Mouse (Mus musculus): ENCODE results near the gene Tlcd2. TPM values are rescaled to one million over a fixed set of nuclear protein-coding genes. Genes with fewer than 3 reads are reported as not detected.
"Not testable (repeated sequence)": the region's sequence is repeated elsewhere in the genome, so short reads cannot be mapped to it uniquely, and the experiment has no call there.

Gene Tlcd2
- polyA plus RNA-seq, 1 experiment from 2014 or later, result 4.9 TPM

DNA sequence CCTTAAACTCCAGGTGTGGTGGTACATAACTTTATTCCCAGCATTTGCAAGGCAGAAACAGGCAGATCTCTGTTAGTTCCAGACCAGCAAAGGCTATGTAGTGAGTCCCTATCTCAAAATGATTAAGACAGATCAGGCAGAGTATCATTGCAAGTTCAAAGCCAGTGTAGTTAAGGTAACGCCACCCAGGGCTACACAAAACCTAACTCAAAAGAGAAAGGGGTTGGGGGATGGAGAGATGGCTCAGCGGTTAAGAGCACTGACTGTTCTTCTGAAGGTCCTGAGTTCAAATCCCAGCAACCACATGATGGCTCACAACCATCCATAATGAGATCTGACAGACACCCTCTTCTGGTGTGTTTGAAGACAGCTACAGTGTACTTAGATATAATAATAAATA lies 5.5 kb upstream of the Tlcd2 start:
- Histone ChIP-seq H3K79me2 (ENCODE audit: inconsistent target) (peaks cover 35% of the 10 kb centered on the region), H3K36me3 (ENCODE audit: inconsistent target) (peaks cover 17% of the 10 kb centered on the region; the same call in 1 of the 2 replicates), H3K27ac (peak overlapping the region; percentile 91)
- H3K4me3 ChIP-seq (ENCODE audit: inconsistent target), result not testable (repeated sequence)
- WGBS (ENCODE audit: missing documents), result 100% methylated on average over 2 of the region's 2 CpGs

DNA sequence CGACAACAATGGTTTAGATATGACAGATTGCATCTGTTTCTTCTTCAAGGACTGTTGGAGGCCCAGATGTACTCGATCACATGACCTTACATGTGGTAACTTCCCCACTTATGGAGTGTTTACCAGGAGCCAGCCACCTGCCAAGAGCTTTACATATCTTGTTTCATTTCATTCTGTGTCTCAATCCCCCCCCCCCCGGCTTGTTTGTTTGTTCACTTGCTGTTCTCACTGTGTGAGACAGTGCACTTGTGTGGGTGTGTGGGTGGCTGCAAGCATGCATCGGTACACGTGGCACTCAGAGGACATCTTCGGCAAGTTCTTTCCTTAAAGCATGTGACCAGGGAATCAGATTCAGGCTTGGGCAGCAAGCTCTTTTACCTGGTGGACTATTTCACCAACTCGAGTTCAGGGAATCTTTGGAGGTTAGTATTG lies 5.1 kb upstream of the Tlcd2 start:
- WGBS (ENCODE audit: missing documents), result 82% methylated on average over 7 of the region's 7 CpGs
- Histone ChIP-seq H3K4me3 (ENCODE audit: inconsistent target) (no peak overlapping the region), H3K79me2 (ENCODE audit: inconsistent target) (peaks cover 31% of the 10 kb centered on the region), H3K27ac (no peak overlapping the region), H3K36me3 (ENCODE audit: inconsistent target) (peaks cover 17% of the 10 kb centered on the region; the same call in 1 of the 2 replicates)

GRCm38 (mm10) chr11:75458169-75458568 lies 3.3 kb upstream of the Tlcd2 start:
- Histone ChIP-seq H3K36me3 (ENCODE audit: inconsistent target) (peaks cover under 1% of the 10 kb centered on the region; the same call in 1 of the 2 replicates), H3K27ac (peak overlapping the region; percentile 100), H3K79me2 (ENCODE audit: inconsistent target) (peaks cover 31% of the 10 kb centered on the region), H3K4me3 (ENCODE audit: inconsistent target) (no peak overlapping the region)
- WGBS (ENCODE audit: missing documents), result 41% methylated on average over 3 of the region's 3 CpGs

DNA sequence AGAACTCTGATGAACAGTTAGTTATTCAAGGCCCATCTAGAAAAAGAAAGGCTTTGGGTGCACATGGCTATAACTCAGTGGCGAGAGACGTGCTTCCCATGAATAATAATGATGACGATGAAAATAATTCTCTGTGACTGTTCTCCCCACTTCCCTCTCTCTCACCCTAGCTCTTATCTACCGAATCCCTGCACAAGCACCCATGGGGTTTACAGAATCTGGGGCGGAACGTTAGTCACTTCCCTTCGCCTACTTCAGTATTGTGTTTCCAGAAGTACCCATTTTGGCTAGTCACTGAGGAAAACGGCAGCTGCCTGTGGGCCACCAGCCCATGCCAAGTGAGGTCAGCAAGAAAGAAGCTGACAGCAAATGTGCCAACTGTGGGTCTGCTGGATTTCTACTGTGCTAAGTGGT lies 2.9 kb upstream of the Tlcd2 start:
- no peak overlapping the region for H3K4me3 ChIP-seq (ENCODE audit: inconsistent target)

DNA sequence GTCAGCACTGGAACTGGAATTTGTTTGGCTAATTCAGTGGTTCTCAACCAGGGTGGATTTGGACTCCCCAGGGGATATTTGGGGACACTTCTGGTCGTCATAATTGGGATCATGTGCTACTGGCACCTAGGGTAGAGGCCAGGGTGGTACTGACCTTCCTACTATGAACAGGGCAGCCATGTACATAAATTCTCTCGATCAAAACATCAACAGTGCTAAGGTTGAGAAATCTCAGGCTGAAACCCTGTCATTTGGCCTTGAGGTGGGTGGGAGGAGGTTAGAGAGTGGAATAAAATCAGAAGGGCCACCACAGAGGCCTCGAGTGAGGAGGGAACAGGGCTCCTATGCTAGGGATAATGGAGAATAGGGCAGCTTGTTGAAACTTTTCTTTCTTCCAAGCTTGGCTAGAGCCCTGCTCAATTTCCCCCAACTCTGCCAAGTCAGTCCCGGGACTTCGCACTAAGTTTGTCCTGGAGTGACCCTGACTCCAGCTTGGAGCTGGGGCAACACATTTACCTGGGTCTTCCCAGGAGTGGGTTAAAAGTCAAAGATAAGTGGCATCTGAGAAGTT lies 2.3 kb upstream of the Tlcd2 start:
- no peak overlapping the region; the same call in 1 of the 2 replicates for H3K4me3 ChIP-seq (ENCODE audit: inconsistent target)
- 39% methylated on average over 5 of the region's 5 CpGs for WGBS (ENCODE audit: missing documents)
- H3K79me2 ChIP-seq (ENCODE audit: inconsistent target), result peaks cover 31% of the 10 kb centered on the region
- peaks cover 11% of the 10 kb centered on the region for H3K36me3 ChIP-seq (ENCODE audit: inconsistent target)
- peak overlapping the region; percentile 100 for H3K27ac ChIP-seq

More for the DNA sequence above, 2.9 kb upstream of the Tlcd2 start:
- WGBS (ENCODE audit: missing documents), result 0% methylated on average over 8 of the region's 8 CpGs
- Histone ChIP-seq H3K79me2 (ENCODE audit: inconsistent target) (peaks cover 31% of the 10 kb centered on the region), H3K36me3 (ENCODE audit: inconsistent target) (peaks cover 5% of the 10 kb centered on the region), H3K27ac (peak overlapping the region; percentile 100)

GRCm38 (mm10) chr11:75459751-75460102 lies 1.8 kb upstream of the Tlcd2 start:
- Histone ChIP-seq H3K27ac (peak overlapping the region; percentile 100), H3K4me3 (ENCODE audit: inconsistent target) (peak overlapping the region; percentile 3; the same call in 1 of the 2 replicates), H3K36me3 (ENCODE audit: inconsistent target) (peaks cover 16% of the 10 kb centered on the region), H3K79me2 (ENCODE audit: inconsistent target) (peaks cover 33% of the 10 kb centered on the region)
- WGBS (ENCODE audit: missing documents), result 25% methylated on average over 5 of the region's 5 CpGs

GRCm38 (mm10) chr11:75460103-75460843 lies 1.2 kb upstream of the Tlcd2 start:
- Histone ChIP-seq H3K27ac (peak overlapping the region; percentile 100), H3K4me3 (ENCODE audit: inconsistent target) (peak overlapping the region; percentile 41), H3K36me3 (ENCODE audit: inconsistent target) (peaks cover 21% of the 10 kb centered on the region), H3K79me2 (ENCODE audit: inconsistent target) (peaks cover 39% of the 10 kb centered on the region)
- WGBS (ENCODE audit: missing documents), result under 1% methylated on average over 19 of the region's 19 CpGs

DNA sequence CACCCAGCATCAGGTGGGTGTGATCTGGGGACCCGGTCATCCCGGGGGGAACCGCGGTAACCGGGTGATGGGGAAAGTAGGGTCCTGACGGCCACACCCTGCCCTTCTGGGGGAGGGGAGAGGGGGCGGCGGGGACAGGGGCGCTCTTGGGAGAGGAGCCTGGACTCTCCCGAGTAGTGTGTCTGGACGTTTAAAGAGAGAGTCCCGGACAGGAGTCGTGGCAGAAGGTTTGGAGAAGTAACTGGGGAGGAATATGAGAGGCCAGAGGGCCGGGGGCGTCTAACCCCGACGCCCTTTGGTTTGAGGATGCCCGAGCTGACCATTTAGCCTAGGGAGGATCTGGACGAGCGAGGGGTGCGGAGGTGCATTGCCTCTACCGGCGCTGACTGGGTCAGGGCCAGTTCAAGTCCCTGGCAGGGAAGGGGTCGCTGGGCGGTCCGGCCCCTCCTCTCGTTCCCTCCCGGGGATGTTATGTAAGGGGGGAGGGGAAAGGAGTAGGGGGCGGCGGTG lies 283 bp downstream of the Tlcd2 start:
- Histone ChIP-seq H3K27ac (peak overlapping the region; percentile 96), H3K79me2 (ENCODE audit: inconsistent target) (peaks cover 42% of the 10 kb centered on the region), H3K36me3 (ENCODE audit: inconsistent target) (peaks cover 35% of the 10 kb centered on the region), H3K4me3 (ENCODE audit: inconsistent target) (peak overlapping the region; percentile 100)
- 0% methylated on average over 22 of the region's 30 CpGs for WGBS (ENCODE audit: missing documents)

GRCm38 (mm10) chr11:75462253-75462783 lies 803 bp downstream of the Tlcd2 start:
- 6% methylated on average over 14 of the region's 16 CpGs for WGBS (ENCODE audit: missing documents)

GRCm38 (mm10) chr11:75462865-75463336 lies 1.4 kb downstream of the Tlcd2 start:
- Histone ChIP-seq H3K27ac (peak overlapping the region; percentile 96), H3K4me3 (ENCODE audit: inconsistent target) (peak overlapping the region; percentile 100), H3K79me2 (ENCODE audit: inconsistent target) (peaks cover 42% of the 10 kb centered on the region), H3K36me3 (ENCODE audit: inconsistent target) (peaks cover 35% of the 10 kb centered on the region)
- 15% methylated on average over 9 of the region's 9 CpGs for WGBS (ENCODE audit: missing documents)

More at GRCm38 (mm10) chr11:75462253-75462783, 803 bp downstream of the Tlcd2 start:
- H3K36me3 ChIP-seq (ENCODE audit: inconsistent target), result peaks cover 35% of the 10 kb centered on the region
- H3K79me2 ChIP-seq (ENCODE audit: inconsistent target), result peaks cover 42% of the 10 kb centered on the region
- H3K4me3 ChIP-seq (ENCODE audit: inconsistent target), result peak overlapping the region; percentile 100
- H3K27ac ChIP-seq, result peak overlapping the region; percentile 96

GRCm38 (mm10) chr11:75463624-75464023 lies 2.1 kb downstream of the Tlcd2 start:
- Histone ChIP-seq H3K36me3 (ENCODE audit: inconsistent target) (peaks cover 35% of the 10 kb centered on the region), H3K27ac (0 out of 2 replicates have a peak overlapping the region, but pooled peaks have one; percentile 96), H3K79me2 (ENCODE audit: inconsistent target) (peaks cover 42% of the 10 kb centered on the region), H3K4me3 (ENCODE audit: inconsistent target) (peak overlapping the region; percentile 100; the same call in 1 of the 2 replicates)
- 90% methylated on average over 4 of the region's 4 CpGs for WGBS (ENCODE audit: missing documents)

- Histone ChIP-seq H3K79me2 (ENCODE audit: inconsistent target) (peaks cover 42% of the 10 kb centered on the region), H3K36me3 (ENCODE audit: inconsistent target) (peaks cover 35% of the 10 kb centered on the region), H3K4me3 (ENCODE audit: inconsistent target) (no peak overlapping the region), H3K27ac (no peak overlapping the region)
- 91% methylated on average over 4 of the region's 6 CpGs for WGBS (ENCODE audit: missing documents)
Measured at GRCm38 (mm10) chr11:75464417-75464816, 2.9 kb downstream of the Tlcd2 start.

DNA sequence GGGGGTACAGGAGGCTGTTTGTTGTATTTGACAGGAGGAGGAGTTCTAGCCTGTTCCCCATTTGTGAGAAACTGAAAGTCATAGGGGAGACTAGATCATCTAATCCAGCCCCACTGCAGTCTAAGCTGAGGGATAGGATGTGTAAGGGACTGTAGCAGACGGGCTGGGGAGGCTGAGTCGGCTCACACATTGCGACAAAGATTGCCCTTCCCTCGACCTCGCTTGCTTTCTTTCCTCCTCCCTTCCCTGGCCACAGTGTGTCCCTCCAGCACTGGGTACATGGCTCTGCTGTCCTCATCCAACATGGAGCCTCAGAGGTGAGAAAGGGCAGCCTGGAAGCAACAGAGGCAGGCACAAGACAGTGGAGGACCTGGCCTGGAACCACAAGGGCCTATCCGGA lies 3.5 kb downstream of the Tlcd2 start:
- no peak overlapping the region for H3K4me3 ChIP-seq (ENCODE audit: inconsistent target)
- WGBS (ENCODE audit: missing documents), result 68% methylated on average over 6 of the region's 6 CpGs
- peaks cover 35% of the 10 kb centered on the region for H3K36me3 ChIP-seq (ENCODE audit: inconsistent target)
- no peak overlapping the region for H3K27ac ChIP-seq
- H3K79me2 ChIP-seq (ENCODE audit: inconsistent target), result peaks cover 42% of the 10 kb centered on the region

- no peak overlapping the region for H3K27ac ChIP-seq
- 98% methylated on average over 4 of the region's 4 CpGs for WGBS (ENCODE audit: missing documents)
- H3K79me2 ChIP-seq (ENCODE audit: inconsistent target), result peaks cover 37% of the 10 kb centered on the region
- no peak overlapping the region for H3K4me3 ChIP-seq (ENCODE audit: inconsistent target)
- peaks cover 35% of the 10 kb centered on the region for H3K36me3 ChIP-seq (ENCODE audit: inconsistent target)
Measured at GRCm38 (mm10) chr11:75466731-75467505, 5.4 kb downstream of the Tlcd2 start.

Data from macrophage (primary cell).